Mouse (Mus musculus): ENCODE results near the gene Pdzk1ip1. TPM values are rescaled to one million over a fixed set of nuclear protein-coding genes. Genes with fewer than 3 reads are reported as not detected.
A peak's percentile ranks its signal among the peaks of the same experiment; 100 is the strongest.

Gene Pdzk1ip1
- polyA plus RNA-seq, 1 experiment from 2014 or later = 16.2 TPM

GRCm38 (mm10) chr4:115123507-115123906, 35.0 kb downstream of the Pdzk1ip1 start:
- DNase-seq (ENCODE audit: low spot score) = no peak
- 74% methylated on average over 2 of the region's 2 CpGs for WGBS

GRCm38 (mm10) chr4:115124713-115125112, 36.2 kb downstream of the Pdzk1ip1 start:
- Histone ChIP-seq H3K36me3 (ENCODE audit: control insufficient read depth, insufficient read depth, low read length) (no peaks in the 10 kb centered on the region), H3K4me2 (ENCODE audit: low read depth, low read length, severe bottlenecking) (no peak overlapping the region), H3K9ac (ENCODE audit: low read length) (no peak overlapping the region), H3K4me3 (ENCODE audit: low read depth, low read length) (no peak overlapping the region), H3K9me3 (ENCODE audit: control insufficient read depth, low read length) (no peaks in the 10 kb centered on the region), H3K27ac (ENCODE audit: low read depth, low read length) (no peak overlapping the region), H3K27me3 (ENCODE audit: control insufficient read depth, insufficient read depth, low read length) (no peaks in the 10 kb centered on the region), H3K4me1 (replicated peaks; ENCODE audit: control insufficient read depth, insufficient read depth, low read length) (no peaks in the 10 kb centered on the region)
- DNase-seq (ENCODE audit: low spot score) (no peak), ATAC-seq (replicated peaks; ENCODE audit: low FRiP score) (no peak)

More at GRCm38 (mm10) chr4:115123507-115123906, 35.0 kb downstream of the Pdzk1ip1 start:
- Histone ChIP-seq H3K4me1 (replicated peaks; ENCODE audit: control insufficient read depth, insufficient read depth, low read length) (no peaks in the 10 kb centered on the region), H3K27ac (ENCODE audit: low read depth, low read length) (no peak overlapping the region), H3K27me3 (ENCODE audit: control insufficient read depth, insufficient read depth, low read length) (no peaks in the 10 kb centered on the region), H3K36me3 (ENCODE audit: control insufficient read depth, insufficient read depth, low read length) (no peaks in the 10 kb centered on the region), H3K9me3 (ENCODE audit: control insufficient read depth, low read length) (no peaks in the 10 kb centered on the region), H3K9ac (ENCODE audit: low read length) (no peak overlapping the region), H3K4me2 (ENCODE audit: low read depth, low read length, severe bottlenecking) (no peak overlapping the region), H3K4me3 (ENCODE audit: low read depth, low read length) (no peak overlapping the region)
- ATAC-seq (replicated peaks; ENCODE audit: low FRiP score) = no peak

- H3K4me3 ChIP-seq (ENCODE audit: low read depth, low read length) = peak overlapping the region; percentile 42; the same call in 1 of the 2 replicates
- no peak overlapping the region for H3K9ac ChIP-seq (ENCODE audit: low read length)
- peaks cover 7% of the 10 kb centered on the region for H3K27me3 ChIP-seq (ENCODE audit: control insufficient read depth, insufficient read depth, low read length)
- H3K4me2 ChIP-seq (ENCODE audit: low read depth, low read length, severe bottlenecking) = peak overlapping the region; percentile 87; the same call in 1 of the 2 replicates
- H3K36me3 ChIP-seq (ENCODE audit: control insufficient read depth, insufficient read depth, low read length) = no peaks in the 10 kb centered on the region
- H3K9me3 ChIP-seq (ENCODE audit: control insufficient read depth, low read length) = no peaks in the 10 kb centered on the region
- H3K4me1 ChIP-seq (replicated peaks; ENCODE audit: control insufficient read depth, insufficient read depth, low read length) = peaks cover 6% of the 10 kb centered on the region; the same call in 1 of the 2 replicates
- DNase-seq (ENCODE audit: low spot score) (no peak), ATAC-seq (replicated peaks; ENCODE audit: low FRiP score) (no peak)
- WGBS = 5% methylated on average over 5 of the region's 5 CpGs
- H3K27ac ChIP-seq (ENCODE audit: low read depth, low read length) = no peak overlapping the region
Measured at GRCm38 (mm10) chr4:115133085-115133484, 44.6 kb downstream of the Pdzk1ip1 start.

- H3K4me2 ChIP-seq (ENCODE audit: low read depth, low read length, severe bottlenecking) = peak within 1 kb of the TSS; percentile 87
- H3K9me3 ChIP-seq (ENCODE audit: control insufficient read depth, low read length) = no peaks in the 10 kb centered on the region
- DNase-seq (ENCODE audit: low spot score) (peak; percentile 67), ATAC-seq (replicated peaks; ENCODE audit: low FRiP score) (peak; percentile 77)
- H3K4me1 ChIP-seq (replicated peaks; ENCODE audit: control insufficient read depth, insufficient read depth, low read length) = peaks cover 6% of the 10 kb centered on the region; the same call in 1 of the 2 replicates
- H3K4me3 ChIP-seq (ENCODE audit: low read depth, low read length) = peak within 1 kb of the TSS; percentile 42
- no peak within 1 kb of the TSS for H3K27ac ChIP-seq (ENCODE audit: low read depth, low read length)
- H3K27me3 ChIP-seq (ENCODE audit: control insufficient read depth, insufficient read depth, low read length) = peaks cover 7% of the 10 kb centered on the region
- 2% methylated on average over 29 of the region's 29 CpGs for WGBS
- peak within 1 kb of the TSS; percentile 51 for H3K9ac ChIP-seq (ENCODE audit: low read length)
- H3K36me3 ChIP-seq (ENCODE audit: control insufficient read depth, insufficient read depth, low read length) = no peaks in the 10 kb centered on the region
Measured at GRCm38 (mm10) chr4:115133621-115134295, 45.2 kb downstream of the Pdzk1ip1 start, which contains the start of gene Cyp4x1. Cyp4x1 (minus strand) TSS chr4:115134281.

- Histone ChIP-seq H3K4me1 (replicated peaks; ENCODE audit: control insufficient read depth, insufficient read depth, low read length) (peaks cover 6% of the 10 kb centered on the region; the same call in 1 of the 2 replicates), H3K27ac (ENCODE audit: low read depth, low read length) (no peak overlapping the region), H3K9ac (ENCODE audit: low read length) (peak overlapping the region; percentile 51; the same call in 1 of the 2 replicates), H3K27me3 (ENCODE audit: control insufficient read depth, insufficient read depth, low read length) (peaks cover 7% of the 10 kb centered on the region), H3K4me3 (ENCODE audit: low read depth, low read length) (peak overlapping the region; percentile 42), H3K36me3 (ENCODE audit: control insufficient read depth, insufficient read depth, low read length) (no peaks in the 10 kb centered on the region), H3K4me2 (ENCODE audit: low read depth, low read length, severe bottlenecking) (peak overlapping the region; percentile 87), H3K9me3 (ENCODE audit: control insufficient read depth, low read length) (no peaks in the 10 kb centered on the region)
- DNase-seq (ENCODE audit: low spot score) (no peak), ATAC-seq (replicated peaks; ENCODE audit: low FRiP score) (no peak)
- 13% methylated on average over 7 of the region's 7 CpGs for WGBS
Measured at GRCm38 (mm10) chr4:115134296-115134630, 45.8 kb downstream of the Pdzk1ip1 start.

Other genes starting within 250 kb of the Pdzk1ip1 start
- gene Foxd2, start 179.8 kb upstream of the Pdzk1ip1 start, polyA plus RNA-seq (2014; fragmentation: Nextera tagmentation; extraction: Ambion mirVana) = 1.1 and 1.6 TPM in 2 replicates
- 0.29 and 0.32 TPM in 2 replicates for gene Foxe3, start 162.7 kb upstream of the Pdzk1ip1 start, polyA plus RNA-seq (2014; fragmentation: Nextera tagmentation; extraction: Ambion mirVana)
- 115 and 128 TPM in 2 replicates for gene Cmpk1, start 101.5 kb upstream of the Pdzk1ip1 start, polyA plus RNA-seq (2014; fragmentation: Nextera tagmentation; extraction: Ambion mirVana)
- 26.0 and 32.2 TPM in 2 replicates for gene Stil, start 88.5 kb upstream of the Pdzk1ip1 start, polyA plus RNA-seq (2014; fragmentation: Nextera tagmentation; extraction: Ambion mirVana)
- gene Tal1, start 32.3 kb upstream of the Pdzk1ip1 start, polyA plus RNA-seq (2014; fragmentation: Nextera tagmentation; extraction: Ambion mirVana) = 3.4 and 3.7 TPM in 2 replicates
- 0.31 and 0.47 TPM in 2 replicates for gene Cyp4x1, start 45.6 kb downstream of the Pdzk1ip1 start, polyA plus RNA-seq (2014; fragmentation: Nextera tagmentation; extraction: Ambion mirVana)
- not detected in 2 replicates for gene Cyp4a29, start 153.4 kb downstream of the Pdzk1ip1 start, polyA plus RNA-seq (2014; fragmentation: Nextera tagmentation; extraction: Ambion mirVana)
- not detected in 2 replicates for gene Cyp4a12a, start 210.3 kb downstream of the Pdzk1ip1 start, polyA plus RNA-seq (2014; fragmentation: Nextera tagmentation; extraction: Ambion mirVana)